Mouse (Mus musculus) cerebellum, adult 2 months (tissue): ENCODE data around the gene Cd47.

Experiments used
- CTCF ChIP-seq: fragments of 200-500 bp; IDR thresholded peaks from 2 replicates; pipeline ENCODE4 v1.5.1; 2011; ENCODE audit warnings: low read depth, mild to moderate bottlenecking, control low read depth, low read length, moderate library complexity, borderline replicate concordance; ENCODE audit not compliant: insufficient read depth
- POLR2A ChIP-seq: fragments of 200-500 bp; IDR thresholded peaks from 2 replicates; pipeline ENCODE4 v1.6.1; 2011; ENCODE audit warnings: low read length, control low read depth, borderline replicate concordance; ENCODE audit not compliant: insufficient read depth

DNA sequence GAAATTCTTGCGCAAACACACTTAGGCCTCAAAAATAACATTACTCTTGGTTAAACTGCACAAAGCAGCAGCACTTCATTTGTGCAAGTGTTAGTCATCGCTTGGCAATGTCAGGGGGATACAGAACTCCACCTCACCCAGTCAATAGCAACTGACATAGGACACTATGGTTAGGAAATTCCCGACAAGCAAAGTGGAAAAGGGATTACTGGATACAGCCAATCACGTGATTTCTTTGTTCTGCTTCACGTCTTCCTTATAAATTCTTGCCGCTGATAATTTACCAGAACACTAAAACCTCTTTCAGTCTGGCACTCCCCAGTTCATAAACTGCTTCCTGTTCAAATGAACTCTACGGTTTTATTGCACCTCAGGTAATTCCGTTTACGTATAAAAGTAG is 123.4 kb downstream of the Cd47 start:
- no peak for TF ChIP-seq POLR2A
- no peak for TF ChIP-seq CTCF
